Mouse (Mus musculus): ENCODE measurements around the gene Nemp1.

- TF ChIP-seq CTCF (IDR thresholded peaks at IDR 0.05; ENCODE audit: low read depth) = no peak
- no peak for TF ChIP-seq EP300 (IDR thresholded peaks at IDR 0.05; ENCODE audit: low read depth)
Observed at GRCm38 (mm10) chr10:127664166-127664565, 2.5 kb upstream of the Nemp1 start.

All from liver, postnatal 0 days (tissue).